Mouse (Mus musculus): ENCODE data around the gene Tmem50a. TPM values are rescaled to one million over a fixed set of nuclear protein-coding genes. Genes with fewer than 3 reads are reported as not detected.

Tmem50a gene
- polyA plus RNA-seq, 1 experiment from 2014 or later, result 218 TPM

- ATAC-seq (replicated peaks), result peak; percentile 18
- peak overlapping the region; percentile 99 for H3K4me3 ChIP-seq
- peak overlapping the region; percentile 61 for H3K4me2 ChIP-seq
- H3K9ac ChIP-seq, result peak overlapping the region; percentile 99
- peaks cover 4% of the 10 kb centered on the region; the same call in 1 of the 2 replicates for H3K27me3 ChIP-seq (replicated peaks)
- under 1% methylated on average over 65 of the region's 106 CpGs for WGBS
- peak overlapping the region; percentile 100 for H3K27ac ChIP-seq
- no peaks in the 10 kb centered on the region for H3K9me3 ChIP-seq
- no peaks in the 10 kb centered on the region for H3K36me3 ChIP-seq (replicated peaks)
- H3K4me1 ChIP-seq, result peaks cover 37% of the 10 kb centered on the region
Measured at GRCm38 (mm10) chr4:134852438-134853255, 62.2 kb downstream of the Tmem50a start.

GRCm38 (mm10) chr4:134851876-134852275, 62.9 kb downstream of the Tmem50a start:
- Histone ChIP-seq H3K9ac (peak overlapping the region; percentile 99), H3K4me1 (peaks cover 39% of the 10 kb centered on the region), H3K4me2 (peak overlapping the region; percentile 61), H3K9me3 (no peaks in the 10 kb centered on the region), H3K27ac (peak overlapping the region; percentile 100), H3K36me3 (replicated peaks) (no peaks in the 10 kb centered on the region), H3K27me3 (replicated peaks) (peaks cover 4% of the 10 kb centered on the region; the same call in 1 of the 2 replicates), H3K4me3 (peak overlapping the region; percentile 99)
- WGBS, result 8% methylated on average over 14 of the region's 14 CpGs
- no peak for ATAC-seq (replicated peaks)

GRCm38 (mm10) chr4:134851236-134851635, 63.6 kb downstream of the Tmem50a start:
- no peaks in the 10 kb centered on the region for H3K36me3 ChIP-seq (replicated peaks)
- H3K9me3 ChIP-seq, result no peaks in the 10 kb centered on the region
- WGBS, result 51% methylated on average over 2 of the region's 2 CpGs
- H3K27me3 ChIP-seq (replicated peaks), result peaks cover 4% of the 10 kb centered on the region; the same call in 1 of the 2 replicates
- ATAC-seq (replicated peaks), result no peak
- no peak overlapping the region for H3K27ac ChIP-seq
- peak overlapping the region; percentile 61 for H3K4me2 ChIP-seq
- peaks cover 39% of the 10 kb centered on the region for H3K4me1 ChIP-seq
- H3K4me3 ChIP-seq, result peak overlapping the region; percentile 99
- H3K9ac ChIP-seq, result peak overlapping the region; percentile 99; the same call in 1 of the 2 replicates

GRCm38 (mm10) chr4:134850551-134850950, 64.3 kb downstream of the Tmem50a start:
- Histone ChIP-seq H3K9ac (no peak overlapping the region), H3K9me3 (no peaks in the 10 kb centered on the region), H3K4me1 (peaks cover 39% of the 10 kb centered on the region), H3K4me2 (peak overlapping the region; percentile 61), H3K27ac (no peak overlapping the region), H3K4me3 (peak overlapping the region; percentile 99), H3K36me3 (replicated peaks) (no peaks in the 10 kb centered on the region), H3K27me3 (replicated peaks) (peaks cover 4% of the 10 kb centered on the region; the same call in 1 of the 2 replicates)
- no peak for ATAC-seq (replicated peaks)
- WGBS, result 68% methylated on average over 4 of the region's 4 CpGs

Other genes starting within 250 kb of the Tmem50a start
- 3.8 and 4.3 TPM in 2 replicates for gene Man1c1, start 210.7 kb downstream of the Tmem50a start, polyA plus RNA-seq (2015; fragmentation: Nextera tagmentation; extraction: Ambion mirVana)
- gene Ldlrap1, start 147.0 kb downstream of the Tmem50a start, polyA plus RNA-seq (2015; fragmentation: Nextera tagmentation; extraction: Ambion mirVana), result 2.7 and 3.0 TPM in 2 replicates
- 97.2 and 106 TPM in 2 replicates for gene Maco1, start 61.7 kb downstream of the Tmem50a start, polyA plus RNA-seq (2015; fragmentation: Nextera tagmentation; extraction: Ambion mirVana)
- gene Rhd, start 50.5 kb downstream of the Tmem50a start, polyA plus RNA-seq (2015; fragmentation: Nextera tagmentation; extraction: Ambion mirVana), result 0.98 and 1.1 TPM in 2 replicates
- 559 and 566 TPM in 2 replicates for gene Rsrp1, start 8.6 kb upstream of the Tmem50a start, polyA plus RNA-seq (2015; fragmentation: Nextera tagmentation; extraction: Ambion mirVana)
- gene Syf2, start 15.9 kb upstream of the Tmem50a start, polyA plus RNA-seq (2015; fragmentation: Nextera tagmentation; extraction: Ambion mirVana), result 58.6 and 60.5 TPM in 2 replicates
- gene Runx3, start 205.6 kb upstream of the Tmem50a start, polyA plus RNA-seq (2015; fragmentation: Nextera tagmentation; extraction: Ambion mirVana), result not detected in 2 replicates